Mouse (Mus musculus): ENCODE measurements around the gene Cdc42ep5. TPM values are rescaled to one million over a fixed set of nuclear protein-coding genes. Genes with fewer than 3 reads are reported as not detected.
"Not testable (repeated sequence)": the region's sequence is repeated elsewhere in the genome, so short reads cannot be mapped to it uniquely, and the experiment has no call there.

Cdc42ep5 gene
- 1 to 10 TPM; 3.8 to 7.5 (median 4.6) TPM for total RNA-seq (2022)

DNA sequence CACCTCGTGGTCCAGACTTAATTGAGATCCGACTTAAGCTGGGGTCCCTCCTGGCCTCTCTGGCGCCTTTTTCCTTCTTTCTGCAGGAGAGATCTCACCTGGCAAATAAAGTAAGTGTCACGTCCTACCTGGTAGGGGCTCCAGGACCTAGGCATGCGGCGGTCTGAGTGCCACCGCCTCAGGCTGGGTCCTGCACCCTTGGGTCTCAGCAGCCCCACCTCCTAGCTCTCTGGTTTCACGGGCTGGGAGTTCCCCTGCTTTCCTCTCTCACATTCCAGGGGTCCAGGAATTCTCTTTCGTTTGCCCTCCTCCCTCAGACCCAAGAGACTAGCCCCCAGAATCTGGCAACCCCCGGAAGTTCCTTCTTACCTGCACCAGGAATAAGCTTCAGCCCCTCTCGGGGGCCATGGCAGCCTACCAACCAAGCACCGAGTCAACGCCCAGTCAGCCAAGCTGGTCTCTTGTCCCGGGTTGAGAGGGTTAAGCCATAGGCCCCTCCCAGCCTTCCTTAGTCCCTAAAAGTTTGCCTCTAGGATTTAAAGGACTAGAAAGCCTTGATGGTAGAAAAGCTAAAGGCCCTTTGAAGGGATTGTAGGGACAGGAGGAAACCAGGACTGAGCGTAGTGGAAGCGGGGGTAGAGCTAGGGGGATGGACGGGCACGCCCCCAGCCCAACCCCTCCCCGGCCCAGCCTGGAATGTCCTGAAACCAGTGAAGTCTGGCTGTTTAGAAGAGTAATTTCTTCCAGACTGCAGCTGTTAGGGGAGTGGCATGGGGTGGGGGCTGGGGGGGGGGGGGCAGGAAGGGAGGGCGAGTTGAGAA, at the start of gene Cdc42ep5:
Cdc42ep5 (minus strand) TSS at position 771 of the 821 bp plus-strand sequence.
- peak; percentile 66 for DNase-seq (ENCODE audit: low spot score)

DNA sequence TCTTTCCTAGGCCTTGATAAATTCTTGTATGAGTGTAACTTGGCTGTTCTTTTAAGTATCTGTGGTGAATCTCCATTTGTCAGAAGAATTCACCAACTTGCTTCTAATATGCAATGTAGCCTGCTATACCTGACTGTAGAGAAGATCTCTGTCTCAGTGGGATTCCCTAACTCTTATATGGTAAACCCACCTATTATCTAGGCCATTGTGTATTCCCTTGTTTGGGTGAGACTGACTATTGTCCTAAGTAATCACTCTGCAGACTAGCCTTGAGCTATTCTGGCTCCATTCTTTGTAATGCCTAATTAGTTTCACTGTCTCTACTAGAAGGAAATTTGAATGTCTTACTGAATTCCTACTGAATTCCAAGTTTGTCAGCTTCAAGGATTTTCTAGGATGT, 48.8 kb upstream of the Cdc42ep5 start:
- not testable (repeated sequence) for DNase-seq (ENCODE audit: low spot score)

DNA sequence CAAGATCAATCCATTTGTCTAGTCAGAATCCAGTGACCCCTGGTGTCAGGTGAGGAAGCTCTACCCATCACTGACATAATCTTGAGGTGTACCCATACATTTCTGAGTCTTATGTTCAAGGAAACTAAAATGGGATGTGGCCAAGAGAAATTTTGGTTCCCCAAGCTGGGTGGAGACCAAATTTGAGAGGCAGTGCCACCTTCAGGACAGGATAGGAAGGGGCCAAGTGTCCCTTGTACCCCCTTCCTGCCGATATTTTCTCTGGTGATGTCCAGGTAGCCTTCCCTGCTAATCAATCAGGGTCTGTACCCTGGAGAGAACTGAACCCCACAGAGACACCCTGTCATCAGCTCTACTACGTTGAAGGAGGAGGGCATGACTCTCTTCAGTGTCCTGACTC, 44.0 kb upstream of the Cdc42ep5 start:
- DNase-seq (ENCODE audit: low spot score): no peak

DNA sequence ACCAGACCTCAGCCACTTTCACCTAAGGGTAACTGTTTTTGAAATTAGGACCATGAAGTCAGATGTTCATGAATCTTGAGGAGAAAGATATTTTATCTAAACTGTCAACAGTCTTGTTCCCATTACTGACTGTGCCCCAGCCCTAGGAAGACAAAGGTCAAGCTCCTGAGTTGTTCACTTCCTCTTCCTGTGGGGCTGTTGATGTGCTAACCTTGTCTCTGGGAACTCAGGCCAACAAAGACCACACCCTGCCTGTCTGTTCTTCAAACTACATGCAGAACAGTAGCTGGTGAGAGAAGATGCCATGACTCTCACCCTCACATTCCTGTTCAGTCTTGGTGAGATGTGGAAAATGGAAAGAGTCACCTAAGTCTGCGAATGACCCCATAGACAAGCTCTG, 42.5 kb upstream of the Cdc42ep5 start:
- no peak for DNase-seq (ENCODE audit: low spot score)

DNA sequence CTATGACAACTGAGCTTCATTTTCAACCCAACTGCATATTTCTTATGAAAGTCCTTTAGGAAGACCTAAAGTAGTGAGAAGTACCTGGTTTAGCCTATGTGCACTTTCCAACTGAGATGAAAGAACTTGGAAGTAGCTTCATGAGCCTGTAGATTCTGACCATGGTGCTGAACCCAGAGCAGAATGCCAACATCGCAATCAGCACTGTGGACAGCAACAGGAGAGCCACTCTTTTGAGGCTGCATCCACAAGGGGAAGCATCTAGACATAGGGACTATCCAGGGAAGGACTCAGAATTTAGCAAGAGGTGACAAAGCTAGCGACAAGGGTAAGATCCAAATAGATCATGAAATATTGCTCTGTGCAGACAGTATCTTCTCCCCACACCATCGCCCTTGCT, 13.8 kb upstream of the Cdc42ep5 start:
- DNase-seq (ENCODE audit: low spot score): no peak

DNA sequence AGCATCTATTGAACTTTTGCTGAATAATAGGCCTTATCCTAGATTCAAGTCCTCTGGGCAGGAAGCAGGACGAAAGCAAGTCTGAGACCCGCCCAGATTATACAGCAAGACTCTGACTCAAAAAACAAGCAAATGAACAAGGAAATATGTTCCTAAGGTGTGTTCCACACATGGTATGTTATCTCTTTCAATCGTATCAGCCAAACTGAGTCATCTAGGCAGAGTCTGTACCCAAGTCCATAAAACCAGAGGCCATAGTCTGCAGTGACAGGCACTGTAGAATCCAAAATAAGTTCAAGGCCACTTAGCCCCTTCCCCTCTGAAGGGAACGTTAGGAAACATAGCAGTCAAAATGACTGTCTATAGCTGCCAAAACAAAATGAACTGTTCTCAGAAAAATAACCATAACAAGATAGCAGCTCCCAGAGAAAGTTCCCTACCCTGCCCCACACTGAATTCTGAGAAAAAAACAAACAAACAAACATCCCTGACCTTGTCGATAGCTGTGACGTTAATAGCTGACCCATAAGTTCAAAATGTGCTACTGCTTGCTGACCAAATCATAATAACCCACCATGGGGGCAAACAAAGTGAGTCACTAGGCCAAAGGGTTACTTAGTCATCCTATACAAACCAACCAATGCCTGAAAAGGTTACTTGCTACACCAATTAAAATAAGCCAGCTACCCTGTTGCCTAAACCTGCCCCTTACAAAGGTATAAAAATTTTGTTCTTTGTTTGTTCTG, 5.7 kb upstream of the Cdc42ep5 start:
- no peak for DNase-seq (ENCODE audit: low spot score)

DNA sequence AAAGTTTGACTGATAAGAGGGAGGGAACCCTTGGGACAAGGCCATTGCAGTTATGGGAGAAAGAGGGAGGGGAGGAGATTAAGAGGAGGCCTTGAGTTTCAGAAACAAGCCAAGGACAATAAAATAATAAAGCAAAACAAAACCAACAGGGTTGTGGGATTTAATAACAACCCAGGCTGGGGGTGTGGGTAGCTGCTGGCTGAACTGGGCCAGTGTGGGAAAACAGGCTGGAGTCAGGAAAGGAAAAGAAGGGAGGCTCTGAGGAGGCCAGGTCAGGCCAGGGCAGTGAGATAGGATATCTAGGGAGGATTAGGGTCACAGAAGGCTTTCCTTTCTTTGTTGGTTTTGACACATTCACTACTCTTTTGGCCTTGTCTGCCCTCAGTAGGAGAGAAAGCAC, 2.4 kb upstream of the Cdc42ep5 start:
- DNase-seq (ENCODE audit: low spot score): no peak

DNA sequence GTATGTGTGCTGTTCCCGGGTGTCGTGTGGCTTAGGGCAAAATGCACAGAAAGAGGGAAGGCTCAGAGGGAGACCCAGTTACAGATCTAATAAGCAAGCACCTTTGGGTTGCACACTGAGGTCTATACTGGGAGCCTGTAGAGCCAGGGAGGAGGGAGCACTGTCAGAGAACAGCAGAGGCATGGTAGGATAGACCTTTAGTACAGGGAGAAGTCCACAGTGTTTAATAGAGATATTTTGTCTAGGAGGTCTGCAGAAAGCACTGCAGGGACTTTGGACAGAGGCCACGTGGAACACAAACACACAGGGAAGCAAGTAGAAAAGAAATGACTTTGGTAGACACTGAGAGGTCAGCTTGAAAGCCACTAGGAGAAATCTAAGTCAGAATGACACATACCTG, 626 bp upstream of the Cdc42ep5 start:
- no peak for DNase-seq (ENCODE audit: low spot score)

DNA sequence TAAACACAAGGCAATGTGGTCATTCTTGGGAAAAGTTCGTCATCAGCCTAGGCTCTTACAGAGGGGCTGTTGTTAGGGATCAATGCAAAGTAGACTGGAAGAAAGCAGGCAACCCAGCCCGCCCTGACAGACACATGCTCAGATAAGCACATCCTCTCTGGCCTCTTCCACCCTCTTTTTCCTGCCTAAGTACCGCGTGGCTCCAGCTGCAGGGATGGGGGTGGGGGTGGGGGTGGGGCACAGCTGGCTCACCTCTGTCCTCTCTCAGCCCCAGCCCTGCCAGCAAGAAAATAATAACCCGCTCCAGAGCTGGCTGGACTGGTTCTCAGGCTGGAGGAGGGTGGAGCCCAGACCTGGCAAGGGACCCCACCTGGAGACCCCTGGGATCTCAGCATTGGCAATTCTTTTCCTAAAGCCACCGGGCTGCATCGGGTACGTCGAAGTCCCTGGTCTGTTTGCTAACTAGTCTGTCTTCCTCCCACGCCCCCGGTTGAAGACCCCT, 1.0 kb downstream of the Cdc42ep5 start:
- peak; percentile 37 for DNase-seq (ENCODE audit: low spot score)

DNA sequence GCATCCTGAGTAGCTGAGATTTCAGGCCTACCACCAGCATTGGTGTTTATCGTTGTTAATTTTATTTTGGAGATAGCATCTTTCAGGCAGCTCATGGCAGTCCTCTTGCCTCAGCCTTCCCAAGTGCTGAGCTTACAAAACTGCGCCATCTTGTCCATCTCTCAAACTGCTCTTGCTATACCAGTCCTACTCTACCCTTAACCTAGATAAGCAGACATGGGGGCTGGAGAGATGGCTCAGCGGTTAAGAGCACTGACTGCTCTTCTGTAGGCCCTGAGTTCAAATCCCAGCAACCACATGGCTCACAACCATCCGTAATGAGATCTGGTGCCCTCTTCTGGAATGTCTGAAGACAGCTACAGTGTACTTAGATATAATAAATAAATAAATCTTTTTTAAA, 3.1 kb downstream of the Cdc42ep5 start:
- not testable (repeated sequence) for DNase-seq (ENCODE audit: low spot score)

DNA sequence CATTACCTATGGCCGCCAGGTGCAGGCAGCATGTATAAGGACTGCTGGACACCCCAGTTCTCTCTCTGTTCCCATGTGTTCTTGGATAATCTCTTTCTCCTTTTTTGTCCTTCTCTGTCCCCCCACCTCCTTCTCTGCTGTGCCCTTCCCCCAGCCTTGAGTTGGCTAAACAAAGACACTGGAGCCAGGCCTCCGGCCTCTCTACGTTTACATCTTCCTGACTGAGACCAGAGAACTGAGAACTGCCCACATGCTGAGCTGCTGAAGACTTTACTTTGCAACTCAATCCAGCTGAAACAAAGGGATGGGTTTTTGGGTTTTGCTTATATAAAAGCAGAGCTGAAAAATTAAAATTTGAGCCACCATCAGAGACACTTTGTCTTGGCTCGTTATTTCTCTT, 9.7 kb downstream of the Cdc42ep5 start:
- no peak for DNase-seq (ENCODE audit: low spot score)

DNA sequence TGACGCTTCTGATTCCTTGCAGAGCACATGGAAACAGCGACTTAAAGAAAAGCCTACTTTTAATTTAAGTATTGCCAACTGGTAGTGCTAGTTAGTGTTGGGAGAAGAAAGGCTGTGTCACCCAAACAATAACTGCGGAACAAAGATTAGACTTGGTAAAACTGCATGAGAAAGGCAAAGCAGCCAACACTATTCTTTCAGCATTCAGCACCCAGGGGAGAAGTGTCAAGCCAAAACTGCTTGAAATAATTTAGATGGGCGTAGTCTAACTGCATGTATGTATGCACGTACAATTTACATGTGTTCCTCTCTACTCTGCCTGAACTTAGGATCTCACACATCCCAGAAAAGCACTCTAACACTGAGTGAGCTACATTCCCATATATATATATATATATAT, 10.3 kb downstream of the Cdc42ep5 start:
- no peak for DNase-seq (ENCODE audit: low spot score)

DNA sequence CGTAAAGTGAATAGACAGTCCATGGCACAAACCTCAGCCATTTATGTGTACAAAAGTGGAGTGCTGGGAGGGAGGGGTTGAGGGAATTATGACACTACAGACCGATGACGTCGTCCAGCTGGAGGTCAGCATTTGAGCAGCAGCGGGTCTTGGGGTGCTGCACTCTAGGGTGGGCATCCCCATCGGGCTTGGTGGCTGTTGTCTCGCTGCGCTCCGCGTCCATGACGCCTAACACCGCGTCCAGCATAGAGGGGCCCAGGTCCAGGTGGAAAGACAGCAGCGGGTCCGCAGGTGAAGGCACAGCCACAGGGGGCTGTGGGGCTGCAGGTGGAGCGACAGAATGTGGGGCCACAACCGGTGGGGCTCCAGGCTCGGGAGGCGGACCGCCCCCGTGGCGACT, 13.4 kb downstream of the Cdc42ep5 start:
- no peak for DNase-seq (ENCODE audit: low spot score)

DNA sequence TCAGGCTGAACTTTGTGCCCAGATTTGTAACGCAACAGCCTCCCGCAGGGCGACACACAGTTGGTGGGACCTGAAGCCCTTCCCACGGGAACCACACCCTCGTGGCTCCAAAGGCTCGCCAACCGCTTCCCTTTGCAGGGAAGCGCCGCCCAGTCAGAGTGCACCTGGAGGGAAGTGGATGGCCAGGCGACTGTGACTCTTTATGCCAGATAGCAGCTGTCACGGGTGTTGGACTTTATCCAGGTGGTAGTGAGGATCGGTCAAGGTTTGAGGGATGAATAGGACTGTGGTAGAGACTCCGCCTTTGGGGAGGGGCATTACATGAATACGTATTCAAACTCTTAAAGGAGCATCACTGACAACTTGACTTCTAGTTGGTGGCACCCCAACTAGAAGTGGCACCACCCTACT, 13.8 kb downstream of the Cdc42ep5 start:
- DNase-seq (ENCODE audit: low spot score): peak; percentile 44

DNA sequence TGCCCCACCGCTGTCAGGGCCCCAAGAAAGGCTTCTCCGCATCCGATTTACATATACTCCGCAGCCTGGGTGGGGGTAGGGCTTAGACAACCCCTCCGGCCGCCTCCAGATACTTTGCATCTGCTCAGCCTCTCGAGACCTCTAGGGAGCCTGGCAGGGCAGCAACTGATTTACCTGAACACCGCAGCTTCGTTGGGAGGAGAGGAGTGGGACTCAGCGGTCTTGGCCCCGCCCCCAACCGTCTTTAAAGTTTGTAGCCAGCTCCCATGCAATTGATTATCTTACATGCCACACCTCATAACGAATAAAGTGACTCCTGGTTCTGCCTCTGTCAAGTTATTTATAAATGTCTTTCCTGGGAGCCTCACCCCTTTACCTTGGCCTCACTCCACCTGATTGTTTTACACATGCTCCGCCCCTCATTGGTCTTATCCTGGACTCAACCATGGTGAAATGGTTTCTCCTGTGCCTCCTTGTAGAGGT, 14.6 kb downstream of the Cdc42ep5 start, which contains the start of gene Leng9:
Leng9 (minus strand) TSS at position 316 of the 483 bp plus-strand sequence.
- peak; percentile 52 for DNase-seq (ENCODE audit: low spot score)

DNA sequence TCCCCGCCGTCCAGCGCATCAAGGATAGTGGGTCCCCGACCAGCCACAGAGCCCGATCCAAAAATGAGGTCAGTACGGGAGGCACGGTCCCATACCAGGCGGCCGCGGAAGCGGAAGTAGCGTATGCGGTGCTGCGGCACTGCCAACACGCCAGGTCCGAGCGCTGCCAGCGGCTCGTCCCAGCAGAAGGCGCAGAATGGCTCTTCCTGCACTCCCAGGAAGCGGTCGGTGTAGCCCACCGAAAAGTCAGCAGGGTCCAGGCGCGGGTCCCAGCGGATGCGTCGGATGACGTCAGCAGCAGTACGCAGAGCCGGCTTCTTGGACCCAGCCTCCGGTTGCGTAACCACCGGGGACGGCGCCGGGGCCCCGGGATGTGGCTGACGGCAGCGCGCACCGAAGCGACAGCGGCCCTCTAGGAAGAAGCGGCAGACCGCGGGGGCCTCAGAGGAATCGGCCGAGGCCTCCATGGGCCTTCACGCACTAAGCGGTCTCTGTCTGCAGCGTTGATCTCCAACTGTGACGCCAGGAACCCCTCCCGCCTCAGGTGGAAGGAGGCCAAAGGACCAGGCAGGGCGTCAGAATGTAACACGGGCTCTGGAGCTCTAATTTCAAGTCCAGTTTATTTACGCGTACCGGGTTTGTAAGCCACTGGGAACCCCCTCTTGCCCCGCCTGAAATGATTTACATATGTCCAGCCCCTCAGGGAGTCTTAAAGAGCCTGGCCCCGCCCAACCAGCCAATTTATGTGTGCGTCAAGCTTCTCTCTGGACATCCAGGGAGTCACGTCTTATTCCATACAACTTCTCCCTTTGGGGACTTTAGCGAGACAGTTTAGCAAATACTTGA, 15.2 kb downstream of the Cdc42ep5 start:
- peak; percentile 84 for DNase-seq (ENCODE audit: low spot score)

DNA sequence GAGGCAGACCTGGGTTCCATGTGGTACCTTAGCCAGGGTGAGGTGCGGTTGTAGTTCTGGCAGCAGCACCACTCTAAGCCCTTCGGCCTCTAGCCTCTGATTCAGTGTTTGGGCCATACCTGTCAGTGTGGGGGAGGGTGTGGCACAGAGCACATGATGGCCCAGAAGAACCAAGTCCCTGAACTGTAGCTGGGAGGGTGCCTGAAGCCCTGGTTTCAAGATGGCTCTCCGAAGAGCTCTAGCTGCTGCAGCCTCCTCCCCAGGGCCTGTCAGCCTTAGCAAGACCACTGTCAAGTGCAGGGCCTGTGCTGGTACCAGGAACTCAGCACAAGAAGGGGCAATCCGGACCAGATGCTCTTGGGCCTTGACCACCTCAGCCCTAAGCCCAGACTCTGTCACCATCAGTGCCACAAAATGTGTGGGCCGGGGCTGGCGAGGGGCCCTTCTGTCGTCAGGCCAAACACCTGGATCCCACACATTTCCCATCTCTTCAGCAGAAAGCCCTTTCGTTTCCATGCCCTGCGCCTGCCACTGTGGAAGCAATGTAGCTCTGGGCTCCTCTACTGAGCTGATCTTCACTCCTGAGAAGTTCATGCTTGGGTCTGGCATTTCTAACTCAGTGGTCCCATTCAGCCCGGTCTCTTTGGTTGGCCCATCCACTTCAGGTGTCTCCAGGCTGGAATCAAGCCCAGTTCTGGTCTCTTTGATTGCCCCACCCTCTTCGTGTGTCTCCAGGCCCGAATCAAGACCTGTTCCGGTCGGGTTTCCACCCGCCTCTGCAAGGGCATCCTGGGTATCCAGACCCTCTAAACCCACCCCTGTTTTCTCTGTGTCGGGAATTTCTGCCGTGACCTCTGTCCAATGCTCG, 16.1 kb downstream of the Cdc42ep5 start:
- DNase-seq (ENCODE audit: low spot score): no peak

DNA sequence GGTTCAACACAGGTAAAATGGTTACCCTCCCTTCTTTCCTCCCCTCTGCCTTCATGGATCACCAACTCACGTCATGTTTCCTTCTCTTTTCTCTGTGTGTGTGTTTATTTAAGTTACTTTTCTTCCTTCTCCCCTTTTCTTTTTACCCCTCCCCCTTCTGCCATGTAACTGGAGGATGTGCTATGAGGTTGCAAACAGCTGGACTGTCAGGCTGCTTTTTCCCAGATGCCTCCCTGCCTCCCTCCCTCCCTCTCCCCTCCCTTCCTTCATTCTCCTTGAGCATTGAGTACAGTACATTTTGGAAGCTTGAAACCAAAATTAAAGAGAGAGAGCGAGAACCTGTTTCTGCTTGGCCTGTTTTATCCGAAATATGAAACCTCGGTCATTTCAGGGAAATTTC, 16.8 kb downstream of the Cdc42ep5 start:
- DNase-seq (ENCODE audit: low spot score): no peak

DNA sequence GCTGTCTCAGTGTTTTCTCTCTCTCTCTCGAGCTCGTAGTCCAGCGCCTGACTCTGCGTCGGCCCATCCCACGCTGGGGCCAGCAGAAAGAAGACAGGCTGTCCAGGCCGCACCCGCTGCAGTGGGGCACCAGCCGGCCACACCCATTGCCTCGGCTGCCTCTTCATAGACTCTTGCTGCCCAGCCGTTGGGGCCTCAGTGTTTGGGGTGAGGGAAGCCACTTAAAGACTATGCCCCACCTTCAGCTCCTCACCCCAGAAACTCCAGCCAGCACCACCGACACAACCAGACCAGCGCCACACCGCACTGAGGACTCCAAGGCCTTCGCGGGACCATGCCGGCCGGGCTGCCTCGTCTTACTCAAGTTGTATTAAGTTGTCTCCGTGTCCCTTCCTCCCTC, 17.3 kb downstream of the Cdc42ep5 start:
- DNase-seq (ENCODE audit: low spot score): no peak

All from heart, adult 8-10 months (tissue).